Mouse (Mus musculus): Measurements from ENCODE around the gene Gprc5a. TPM values are rescaled to one million over a fixed set of nuclear protein-coding genes. Genes with fewer than 3 reads are reported as not detected.

Gprc5a gene
- total RNA-seq, 2 experiments from 2014 or later = 0.38 to 0.65 TPM

DNA sequence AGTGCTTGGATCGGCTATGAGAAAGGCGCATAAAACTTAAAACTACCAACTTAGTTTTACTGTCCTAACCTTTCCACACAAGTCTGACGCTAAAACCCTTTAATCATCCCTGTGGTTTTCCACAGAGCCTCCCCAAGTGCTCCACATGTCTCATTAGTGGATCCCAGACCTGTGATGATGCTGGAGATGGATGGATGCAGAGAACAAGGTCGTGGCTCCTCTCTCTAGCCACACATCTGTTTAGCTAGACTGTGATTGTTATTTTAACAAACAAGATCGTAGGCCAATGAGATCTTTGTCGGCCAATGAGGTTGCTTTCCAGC is 47.6 kb downstream of the Gprc5a start:
- no peak overlapping the region for H3K4me3 ChIP-seq
- no peak overlapping the region for H3K27ac ChIP-seq
- no peak for DNase-seq (ENCODE audit: extremely low spot score in 1 of 2, low spot score in 2 of 2)
- intact Hi-C loops (cut with DNase I) = no loop called here
- TF ChIP-seq CTCF (IDR thresholded peaks at IDR 0.05) = no peak

- intact Hi-C loops (cut with DNase I) = no loop called here
Measured at GRCm38 (mm10) chr6:135116479-135116878, 51.0 kb downstream of the Gprc5a start.

DNA sequence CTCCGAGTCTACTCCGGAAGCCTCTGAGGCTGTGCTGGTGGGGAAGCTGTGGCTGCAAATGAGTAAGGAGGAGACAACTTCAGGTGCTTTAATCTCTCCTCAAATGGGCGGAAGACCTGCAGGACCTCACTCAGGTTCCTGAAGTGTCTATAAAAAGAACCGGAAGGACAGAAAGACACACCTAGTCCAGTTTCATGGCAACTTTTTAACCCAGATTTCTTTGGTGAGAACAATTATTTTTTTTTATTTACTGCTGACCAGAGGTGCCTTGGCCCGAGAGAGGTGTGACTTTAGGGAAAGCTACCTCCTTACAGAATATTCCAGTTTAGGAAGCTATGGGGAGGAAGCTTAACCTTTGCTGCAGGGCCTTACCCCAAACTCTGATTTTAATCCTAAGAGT is 52.7 kb downstream of the Gprc5a start, which contains the start of gene Gprc5d:
Gene Gprc5d, minus strand, starts transcription at position 101 of the 400 bp plus-strand sequence.
- intact Hi-C loops (cut with DNase I) = no loop called here
- no peak within 1 kb of the TSS for H3K27ac ChIP-seq
- H3K4me3 ChIP-seq = no peak within 1 kb of the TSS
- no peak for TF ChIP-seq CTCF (IDR thresholded peaks at IDR 0.05)
- DNase-seq (ENCODE audit: extremely low spot score in 1 of 2, low spot score in 2 of 2) = no peak

More at GRCm38 (mm10) chr6:135116479-135116878, 51.0 kb downstream of the Gprc5a start:
- TF ChIP-seq CTCF (IDR thresholded peaks at IDR 0.05) = no peak
- H3K4me3 ChIP-seq = no peak overlapping the region
- no peak for DNase-seq (ENCODE audit: extremely low spot score in 1 of 2, low spot score in 2 of 2)
- H3K27ac ChIP-seq = no peak overlapping the region

- Histone ChIP-seq H3K4me3 (no peak overlapping the region), H3K27ac (no peak overlapping the region)
- intact Hi-C loops (cut with DNase I) = no loop called here
- no peak for TF ChIP-seq CTCF (IDR thresholded peaks at IDR 0.05)
- no peak for DNase-seq (ENCODE audit: extremely low spot score in 1 of 2, low spot score in 2 of 2)
Measured at GRCm38 (mm10) chr6:135124755-135125380, 59.4 kb downstream of the Gprc5a start.

DNA sequence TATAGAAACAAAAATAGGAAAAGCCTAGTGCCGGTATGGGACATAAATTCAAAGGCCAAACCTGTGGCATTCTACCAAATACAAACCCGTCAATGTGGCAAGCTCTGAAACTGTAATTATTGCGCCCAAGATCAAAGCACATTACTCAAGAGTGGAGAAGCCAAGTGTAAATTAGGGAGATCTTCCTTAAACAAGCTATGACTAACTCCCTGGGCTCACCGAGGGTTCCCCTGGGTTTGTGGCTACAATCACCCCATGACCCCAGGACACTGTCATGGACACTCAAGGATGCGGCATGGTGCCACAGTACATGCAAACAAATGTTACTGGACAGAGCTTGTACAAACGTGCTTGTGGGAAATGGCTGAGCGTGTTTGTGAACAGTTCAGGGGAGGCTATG is 67.6 kb downstream of the Gprc5a start:
- Histone ChIP-seq H3K4me3 (no peak overlapping the region), H3K27ac (no peak overlapping the region)
- no peak for DNase-seq (ENCODE audit: extremely low spot score in 1 of 2, low spot score in 2 of 2)
- TF ChIP-seq CTCF (IDR thresholded peaks at IDR 0.05) = no peak
- intact Hi-C loops (cut with DNase I) = no loop called here

DNA sequence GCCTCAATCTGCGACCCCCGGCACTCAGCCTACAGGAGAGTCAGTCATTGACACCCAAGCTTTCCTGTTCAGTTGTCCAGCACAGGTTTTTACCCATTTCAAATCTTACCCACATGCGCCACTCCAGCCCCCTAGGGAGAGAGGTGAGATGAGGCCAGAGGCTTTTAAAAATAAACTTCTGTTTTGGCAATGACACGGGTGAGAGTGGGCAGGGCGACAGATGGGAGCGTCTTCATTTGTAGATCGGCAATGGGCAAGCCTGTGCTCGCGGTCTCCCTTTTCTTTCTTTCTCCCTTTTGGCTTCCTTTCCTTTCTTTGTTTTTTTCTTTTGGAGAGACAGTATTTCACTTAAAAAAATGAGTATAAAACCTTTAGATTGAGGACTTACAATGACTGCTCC is 68.0 kb downstream of the Gprc5a start:
- intact Hi-C loops (cut with DNase I) = no loop called here
- Histone ChIP-seq H3K4me3 (no peak overlapping the region), H3K27ac (no peak overlapping the region)
- DNase-seq (ENCODE audit: extremely low spot score in 1 of 2, low spot score in 2 of 2) = peak in 1 of 2 experiments; percentile 44
- TF ChIP-seq CTCF (IDR thresholded peaks at IDR 0.05) = no peak

Other genes with a start within 250 kb of the Gprc5a start
- 10 to 100 TPM; 38.4 to 39.3 TPM for gene Crebl2, start 235.5 kb upstream of the Gprc5a start, total RNA-seq (2021)
- 10 to 100 TPM; 22.2 to 26.9 TPM for gene Gpr19, start 167.1 kb upstream of the Gprc5a start, total RNA-seq (2021)
- 10 to 100 TPM; 36.8 to 42.3 TPM for gene Cdkn1b, start 145.2 kb upstream of the Gprc5a start, total RNA-seq (2021)
- 1 to 10 TPM; 3.7 to 6.4 TPM for gene Apold1, start 83.9 kb upstream of the Gprc5a start, total RNA-seq (2021)
- gene Ddx47, start 54.0 kb upstream of the Gprc5a start, total RNA-seq (2021) = 10 to 100 TPM; 61.0 to 62.0 TPM
- gene Gprc5d, start 52.6 kb downstream of the Gprc5a start, total RNA-seq (2021) = under 1 TPM in 1 of 2 experiments, not detected in 1; 0.26 TPM
- 100 to 1,000 TPM; 167 to 178 TPM for gene Fam234b, start 132.3 kb downstream of the Gprc5a start, total RNA-seq (2021)
- gene Hebp1, start 132.4 kb downstream of the Gprc5a start, total RNA-seq (2021) = 10 to 100 TPM; 45.3 to 46.9 TPM
- gene Gsg1, start 188.7 kb downstream of the Gprc5a start, total RNA-seq (2021) = not detected
- under 1 TPM; 0.28 to 0.54 TPM for gene Pbp2, start 244.8 kb downstream of the Gprc5a start, total RNA-seq (2021)

Data from left cerebral cortex, adult 2 months (tissue).